Mouse (Mus musculus): ENCODE measurements at regions not wholly inside any gene's neighbourhood (a gene's known extent, or its start where the extent isn't known, plus 50 kb on each side); places are given as distances from the start of the nearest gene placed in this dataset.
"Not testable (repeated sequence)": the region's sequence is repeated elsewhere in the genome, so short reads cannot be mapped to it uniquely, and the experiment has no call there.

DNA sequence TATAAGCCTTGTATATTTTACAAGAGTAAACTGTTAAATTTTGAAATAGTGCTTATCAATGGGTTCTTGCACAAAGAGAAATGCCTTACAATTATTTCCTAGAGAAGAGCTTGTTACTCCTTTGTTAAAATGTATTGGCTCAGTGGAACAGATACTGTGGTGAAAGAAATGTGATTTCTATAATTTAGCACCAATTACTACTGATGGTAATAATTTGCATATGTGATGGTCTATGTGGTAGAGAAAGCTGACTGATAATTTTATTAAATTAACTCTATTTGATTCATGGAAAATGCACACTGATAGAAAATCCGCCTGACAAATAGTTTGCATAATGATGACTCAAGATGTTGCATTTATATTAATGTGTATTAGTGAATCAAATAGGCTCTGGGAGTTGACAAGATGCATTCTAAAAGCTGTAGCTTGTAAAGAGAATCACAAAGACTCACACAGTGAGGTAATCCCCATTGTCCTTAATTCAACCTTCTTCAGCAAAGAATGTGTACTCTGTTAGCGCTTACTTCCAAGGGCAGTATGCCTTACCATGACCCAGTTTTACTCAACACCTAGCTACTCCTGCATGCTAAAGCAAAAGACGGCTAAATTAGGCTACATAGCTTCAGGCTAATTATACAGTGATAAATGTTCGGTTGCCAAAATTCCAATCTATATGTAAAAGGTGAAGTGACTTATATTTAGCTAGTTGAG, 329.8 kb upstream of the Cenpq start:
- DNase-seq (ENCODE audit: low spot score in 2 of 2) = no peak

DNA sequence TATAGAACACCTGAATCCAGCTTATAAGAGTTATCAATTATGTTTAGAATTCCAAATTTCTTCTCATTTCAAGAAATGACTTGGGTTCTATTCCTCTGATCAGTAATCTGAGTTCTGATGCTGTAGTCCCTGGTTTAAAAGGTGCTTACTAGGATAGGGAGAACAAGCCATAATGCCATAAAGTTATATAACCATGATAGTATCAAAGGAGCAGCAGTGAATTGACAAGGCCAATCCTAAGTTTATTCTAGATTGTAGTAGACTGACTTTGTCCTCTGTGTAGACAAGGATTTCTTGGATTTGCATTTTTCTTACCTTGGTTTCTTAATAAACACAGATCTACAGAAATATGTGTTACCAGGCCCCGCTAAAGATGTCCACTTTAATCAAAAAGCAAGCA, 326.6 kb upstream of the Cenpq start:
- no peak for DNase-seq (ENCODE audit: low spot score in 2 of 2)

DNA sequence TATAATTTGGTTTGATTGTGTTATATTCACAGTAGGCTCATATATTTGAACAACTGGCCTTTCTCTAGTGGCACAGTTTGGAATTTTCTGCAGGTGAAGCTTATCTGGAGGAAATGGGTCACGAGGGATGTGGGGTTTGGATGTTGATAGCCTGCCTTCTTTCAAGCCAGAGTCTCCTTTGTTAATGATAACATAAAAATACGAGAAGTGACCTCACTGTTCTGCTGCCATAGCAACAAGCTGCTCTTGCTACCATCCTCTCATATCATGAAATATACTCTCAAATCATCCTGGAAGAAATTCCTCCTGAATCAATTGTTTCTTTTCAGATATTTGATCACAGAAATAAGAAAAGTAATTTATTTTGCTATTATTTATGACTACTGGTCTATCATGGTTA, 313.6 kb upstream of the Cenpq start:
- no peak for DNase-seq (ENCODE audit: low spot score in 2 of 2)

DNA sequence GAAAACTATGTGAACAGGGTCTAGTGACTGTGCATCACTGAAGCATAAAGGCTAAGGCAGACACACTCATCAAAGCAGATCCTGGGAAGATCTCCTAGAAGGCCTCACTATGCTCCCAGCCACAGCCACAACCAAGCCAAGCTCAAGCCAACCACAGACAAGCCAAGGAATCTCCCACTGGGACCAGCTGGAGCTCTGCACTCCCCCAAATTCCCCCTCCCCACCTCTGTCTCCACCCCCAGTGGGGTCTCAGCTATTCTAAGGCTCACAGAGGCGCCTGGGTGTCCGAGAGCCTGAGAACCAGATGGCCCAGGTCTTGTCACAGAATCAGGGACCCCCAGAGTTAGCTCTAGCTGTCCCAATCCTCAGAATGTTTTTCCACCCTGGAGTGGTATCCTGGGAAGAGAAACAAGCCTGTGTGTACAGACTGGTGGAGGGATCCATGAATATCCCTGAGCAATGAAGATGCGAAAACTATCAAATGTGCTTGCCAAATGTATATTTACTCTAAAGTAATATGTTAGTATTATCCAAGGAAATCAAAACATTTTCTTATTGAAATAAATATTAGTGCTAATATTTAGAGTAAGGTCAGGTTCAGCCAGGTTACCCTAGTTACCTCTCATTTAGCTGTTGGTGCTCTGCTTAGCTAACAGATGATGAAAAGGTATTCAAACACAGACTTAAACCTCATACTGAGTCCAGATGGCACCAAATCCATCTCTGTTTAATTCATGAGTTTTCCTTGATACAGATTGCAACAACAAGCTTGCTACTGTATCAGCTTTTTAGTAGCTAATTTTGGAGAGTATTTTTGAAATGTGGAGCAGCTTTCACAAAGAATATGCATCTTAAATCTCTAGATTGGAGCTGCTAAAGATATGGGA, 292.5 kb upstream of the Cenpq start:
- DNase-seq (ENCODE audit: low spot score in 2 of 2) = no peak

DNA sequence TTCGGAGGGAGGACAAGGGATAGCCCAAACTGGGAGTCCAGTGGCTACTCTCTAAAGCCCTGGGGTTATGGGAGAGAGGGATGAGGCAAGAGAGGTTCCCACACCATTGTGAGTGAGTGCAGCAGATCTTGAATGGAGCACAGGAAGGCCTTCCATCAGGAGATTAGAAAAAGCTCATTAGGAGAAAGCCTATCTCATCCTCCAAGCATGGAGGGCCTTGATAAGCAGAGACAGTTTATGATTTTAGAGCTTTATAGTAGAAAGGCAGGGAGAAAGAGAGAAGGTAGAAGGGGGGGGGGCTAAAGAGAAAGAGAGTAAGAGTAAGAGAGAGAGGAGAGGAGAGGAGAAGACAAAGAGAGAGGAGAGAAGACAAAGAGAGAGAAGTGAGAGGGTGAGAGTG, 282.0 kb upstream of the Cenpq start:
- no peak for DNase-seq (ENCODE audit: low spot score in 2 of 2)

DNA sequence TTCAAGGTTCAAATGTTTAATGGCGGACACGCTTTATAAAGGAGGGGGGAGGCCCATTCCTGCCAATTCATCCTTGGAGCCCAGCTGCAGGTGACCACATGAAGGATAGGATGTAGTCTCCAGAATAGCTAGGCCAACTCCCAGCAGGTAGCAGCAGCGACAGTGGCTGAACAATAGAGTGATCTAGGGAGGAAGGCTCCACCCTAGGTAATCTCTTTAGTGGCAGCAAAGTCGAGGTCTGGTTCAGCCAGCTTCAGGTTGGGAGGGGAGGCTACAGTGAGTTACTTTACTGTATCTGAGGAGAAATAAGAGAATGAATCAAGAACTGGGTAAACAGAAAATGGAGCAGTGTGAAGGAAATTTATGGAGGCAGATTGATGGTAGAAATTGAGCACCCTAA, 264.6 kb upstream of the Cenpq start:
- DNase-seq (ENCODE audit: low spot score in 2 of 2) = not testable (repeated sequence)

DNA sequence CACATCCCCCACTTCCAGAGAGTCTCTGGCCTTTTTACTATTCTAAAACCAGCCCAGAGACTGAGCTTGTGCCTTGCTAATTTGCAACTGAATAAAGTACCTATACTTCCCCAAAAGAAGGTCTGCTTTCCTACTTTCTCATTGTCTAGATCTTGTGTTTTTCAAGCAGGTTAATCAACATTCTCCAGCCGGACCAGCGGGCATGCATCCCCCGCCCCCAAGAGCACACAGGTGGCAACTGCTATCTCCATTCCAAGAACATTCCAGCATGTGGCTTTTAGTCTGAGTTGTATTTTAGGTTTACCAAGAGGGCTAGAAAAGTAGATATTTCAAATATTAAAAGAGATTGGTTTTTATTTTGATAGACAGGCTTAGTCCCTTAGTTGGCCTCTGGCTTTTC, 255.5 kb upstream of the Cenpq start:
- not testable (repeated sequence) for DNase-seq (ENCODE audit: low spot score in 2 of 2)

DNA sequence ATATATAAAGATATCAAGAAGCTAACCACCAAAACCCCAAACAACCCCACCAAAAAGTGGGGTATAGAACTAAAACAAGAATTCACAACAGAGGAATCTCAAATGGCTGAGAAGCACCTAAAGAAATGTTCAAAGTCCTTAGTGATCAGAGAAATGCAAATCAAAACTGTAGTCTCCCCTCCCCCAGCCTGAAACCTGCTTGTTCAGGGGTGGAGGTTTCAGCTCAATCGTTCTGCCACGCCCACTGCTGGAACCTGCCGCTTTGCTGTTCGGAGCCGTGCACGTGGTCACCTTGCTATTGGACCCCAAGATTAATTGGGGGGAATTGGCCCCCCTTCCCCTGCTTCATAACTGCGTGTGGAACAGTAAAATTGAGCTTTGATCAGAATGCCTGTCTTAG, 251.8 kb upstream of the Cenpq start:
- DNase-seq (ENCODE audit: low spot score in 2 of 2) = not testable (repeated sequence)

DNA sequence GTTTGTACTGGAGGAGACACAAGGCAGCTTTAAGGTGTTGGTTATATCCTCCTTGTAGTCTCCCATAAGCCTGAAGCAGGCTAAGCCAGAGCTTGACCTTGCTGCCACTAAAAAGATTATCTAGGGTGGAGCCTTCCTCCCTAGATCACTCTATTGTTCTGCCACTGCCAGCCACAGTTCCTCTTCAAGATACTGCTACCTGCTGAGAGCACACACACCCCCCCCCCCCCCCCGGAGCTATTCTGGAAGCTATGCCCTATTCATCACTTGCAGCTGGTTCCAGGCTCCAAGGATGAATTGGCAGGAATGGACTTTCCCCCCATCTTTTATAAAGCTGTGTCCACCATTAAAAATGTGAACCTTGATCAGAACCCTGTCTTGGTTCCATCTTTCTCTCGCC, 249.9 kb upstream of the Cenpq start:
- DNase-seq (ENCODE audit: low spot score in 2 of 2) = no peak

DNA sequence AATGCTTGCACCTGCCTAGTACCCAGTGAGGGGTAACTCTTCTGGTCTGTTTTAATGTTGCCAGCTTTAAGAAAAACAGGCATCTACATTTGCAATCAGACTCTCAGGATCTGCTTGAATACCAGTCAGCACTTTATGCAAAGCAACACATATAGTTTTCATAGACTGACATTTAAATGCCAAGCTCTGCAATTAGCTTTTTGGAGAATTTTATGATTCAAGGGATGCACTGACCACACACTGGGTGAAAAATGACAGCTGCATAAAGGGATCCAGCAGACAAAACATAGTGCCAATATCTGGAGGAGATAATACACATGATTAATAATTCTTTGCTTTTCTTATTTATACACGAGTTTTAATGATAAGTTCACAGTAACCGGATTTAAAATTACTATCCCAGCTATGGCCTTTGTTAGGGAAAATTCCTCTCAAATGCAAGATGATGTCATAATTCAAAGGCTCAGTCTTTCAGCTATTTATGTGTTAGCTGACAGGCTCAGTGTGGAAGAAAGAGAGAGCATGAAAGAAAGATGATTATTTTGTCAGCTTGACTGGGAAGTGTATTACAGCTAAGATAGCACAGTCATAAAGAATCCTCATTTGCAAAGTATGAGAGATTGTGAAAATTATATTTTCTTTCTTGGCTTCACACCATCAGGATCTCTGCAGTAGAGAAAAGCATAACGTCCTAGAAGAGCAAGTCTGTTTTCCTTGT, 219.0 kb upstream of the Cenpq start:
- DNase-seq (ENCODE audit: low spot score in 2 of 2) = no peak

DNA sequence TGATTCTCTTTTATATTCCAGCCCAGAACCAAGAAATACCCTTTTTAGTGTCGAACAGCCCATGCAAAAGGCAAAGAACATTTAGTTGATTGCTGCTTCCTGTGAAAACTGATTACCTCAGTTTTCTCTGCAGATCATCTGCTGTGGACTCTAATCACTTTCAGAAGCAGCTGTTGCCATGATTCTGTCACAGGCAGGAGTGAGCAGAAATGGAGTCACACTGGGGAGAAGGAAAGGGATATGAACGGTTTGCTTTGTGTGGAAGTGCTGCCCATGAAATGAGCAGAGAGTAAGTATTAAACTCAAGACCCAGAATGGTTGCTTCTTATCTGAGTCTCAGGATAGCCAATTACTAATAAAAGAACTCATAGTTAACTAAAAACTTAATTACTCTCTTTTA, 217.6 kb upstream of the Cenpq start:
- DNase-seq (ENCODE audit: low spot score in 2 of 2) = no peak

DNA sequence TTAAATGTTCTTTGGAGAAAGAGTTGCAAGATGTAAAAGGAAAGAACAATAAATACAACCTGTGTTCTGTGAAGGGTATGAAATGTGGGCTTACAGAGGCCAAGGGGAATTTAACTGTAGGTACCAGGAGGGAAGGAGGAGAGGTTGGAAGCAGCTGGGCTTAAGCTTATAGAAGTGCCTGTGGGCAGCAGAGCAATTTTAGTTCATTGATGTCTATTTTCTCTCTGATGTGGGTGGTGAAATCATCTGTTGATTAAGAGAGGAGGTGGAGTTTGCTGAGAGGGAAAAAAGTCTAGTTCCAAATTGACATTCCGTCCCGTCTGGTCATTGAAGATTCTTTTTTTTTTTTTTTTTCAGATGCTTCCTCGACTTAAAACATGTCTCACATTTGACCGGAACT, 209.7 kb upstream of the Cenpq start:
- DNase-seq (ENCODE audit: low spot score in 2 of 2) = peak in 1 of 2 experiments; percentile 3

DNA sequence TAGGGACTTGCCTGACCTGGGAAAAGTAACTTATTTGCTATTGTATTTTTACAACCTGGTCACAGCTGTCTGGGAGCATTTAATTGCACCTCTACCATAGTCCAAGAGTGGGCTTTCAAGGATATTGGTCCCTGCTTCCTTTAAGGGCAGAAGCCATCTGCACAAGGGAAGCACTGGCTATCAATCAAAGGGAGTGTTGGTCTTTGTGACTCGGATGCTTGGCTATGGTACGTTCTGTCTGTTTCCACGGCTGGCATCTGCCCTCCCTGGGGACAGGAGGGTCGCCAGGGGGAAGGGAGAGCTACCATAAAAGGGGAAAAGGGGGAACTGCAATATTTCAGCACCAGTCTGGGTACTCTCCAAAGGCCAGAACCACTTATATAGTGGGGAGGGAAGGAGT, 190.7 kb upstream of the Cenpq start:
- DNase-seq (ENCODE audit: low spot score in 2 of 2) = no peak

DNA sequence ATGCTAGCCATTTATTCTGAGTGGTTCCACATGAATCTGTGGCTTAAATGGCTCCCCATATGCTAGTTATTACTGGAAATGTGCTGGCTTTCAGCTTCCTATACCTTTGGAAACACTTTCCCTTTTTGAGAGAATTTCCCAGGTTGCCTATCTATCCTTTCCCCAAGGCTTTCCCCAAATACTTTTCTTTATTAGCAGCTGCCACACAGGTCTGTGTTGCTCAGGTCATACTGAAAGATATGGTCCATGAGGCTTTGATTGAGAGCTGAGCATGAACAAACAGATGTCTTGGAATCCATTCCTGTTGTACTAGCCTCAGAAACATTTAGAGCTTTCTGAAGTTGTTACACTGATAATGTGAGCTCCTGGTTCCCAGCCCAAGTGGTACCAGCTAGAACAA, 188.1 kb upstream of the Cenpq start:
- no peak for DNase-seq (ENCODE audit: low spot score in 2 of 2)

DNA sequence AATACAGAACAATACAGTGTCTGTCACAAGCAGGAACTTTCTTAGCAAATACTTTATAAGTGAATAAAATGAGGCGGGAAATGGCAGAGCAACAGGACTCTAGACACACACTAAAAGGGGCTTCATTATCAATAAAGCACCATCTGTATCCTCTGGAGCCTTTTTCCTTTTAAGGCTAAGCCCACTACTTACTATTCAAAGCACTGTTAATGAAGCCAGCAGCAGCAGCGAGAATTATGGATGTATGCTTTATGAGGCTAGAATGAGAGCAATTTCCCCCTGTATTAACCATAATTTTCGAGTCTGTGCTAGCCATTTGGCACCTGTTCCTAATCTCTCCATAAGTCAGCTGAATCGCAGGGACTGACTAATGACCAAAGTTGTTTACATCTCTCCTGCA, 169.1 kb upstream of the Cenpq start:
- DNase-seq (ENCODE audit: low spot score in 2 of 2) = no peak

DNA sequence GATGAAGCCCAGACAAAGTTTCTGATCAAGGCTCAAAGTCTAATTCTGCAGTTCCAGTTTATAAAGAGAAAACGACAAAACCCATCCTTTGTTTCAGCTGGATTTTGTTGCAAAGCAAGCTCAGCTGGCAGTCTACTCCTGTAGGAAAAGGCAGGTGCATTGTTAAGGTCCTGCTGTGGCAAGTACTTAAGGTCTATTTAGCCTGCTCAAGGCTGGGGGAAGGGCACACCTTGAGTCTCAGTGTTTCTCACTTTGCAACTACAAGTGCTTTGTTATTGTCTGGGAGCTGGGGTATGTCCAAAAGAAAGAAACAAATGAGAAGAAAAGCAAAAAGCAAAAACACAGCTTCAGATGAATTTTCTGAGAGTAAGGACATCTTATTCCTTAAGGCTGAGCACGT, 136.0 kb upstream of the Cenpq start:
- no peak for DNase-seq (ENCODE audit: low spot score in 2 of 2)
